Mouse (Mus musculus) cerebellum, postnatal 4 days (tissue): ENCODE measurements at regions not wholly inside any gene's neighbourhood (a gene's known extent, or its start where the extent isn't known, plus 50 kb on each side); places are given as distances from the start of the nearest gene placed in this dataset.

ENCODE experiments used
- DNase-seq, 2 experiments: peaks; one replicate each; pipeline ENCODE4 v3.0.0; 2022; ENCODE audit warnings: low spot score in 2 of 2, mixed read lengths in 1 of 2

DNA sequence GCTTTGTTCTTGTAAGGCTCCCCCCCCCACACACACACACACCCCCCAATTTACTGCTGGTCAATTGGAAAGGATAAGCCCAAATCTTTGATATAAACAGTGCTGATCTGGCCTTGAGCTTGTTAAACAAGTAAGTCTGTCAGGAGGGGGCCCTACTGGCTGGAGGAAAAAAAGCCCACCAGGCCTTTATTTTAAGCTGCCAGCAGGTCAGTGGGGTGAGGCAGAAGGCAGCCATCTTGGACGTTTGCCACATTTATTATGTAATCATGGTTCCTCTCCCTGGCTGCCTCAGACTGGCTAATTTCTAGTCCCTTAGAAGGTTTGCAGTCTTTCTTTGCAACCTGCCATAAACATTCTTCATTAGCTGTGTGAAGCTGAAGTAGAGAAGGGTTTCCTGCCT is 75.9 kb upstream of the Med14 start:
- no peak for DNase-seq

DNA sequence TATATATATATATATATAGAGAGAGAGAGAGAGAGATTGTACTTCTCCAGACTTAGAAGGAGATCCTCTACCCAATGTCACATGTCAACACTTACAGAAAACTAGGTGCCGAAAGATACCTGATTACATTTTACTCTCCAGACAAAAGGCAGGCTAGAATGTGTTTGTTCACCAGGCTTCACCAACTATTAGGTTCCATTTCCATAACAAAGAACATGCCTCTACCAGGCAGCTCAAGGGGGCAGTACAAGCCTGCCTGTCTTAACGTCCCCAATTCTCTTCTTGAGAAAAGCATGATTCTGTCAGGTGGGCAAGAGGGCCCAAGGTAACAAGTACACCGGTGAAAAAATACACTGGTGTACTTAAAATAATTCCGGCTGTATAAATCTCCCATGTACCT is 72.8 kb upstream of the Med14 start:
- DNase-seq, result no peak

DNA sequence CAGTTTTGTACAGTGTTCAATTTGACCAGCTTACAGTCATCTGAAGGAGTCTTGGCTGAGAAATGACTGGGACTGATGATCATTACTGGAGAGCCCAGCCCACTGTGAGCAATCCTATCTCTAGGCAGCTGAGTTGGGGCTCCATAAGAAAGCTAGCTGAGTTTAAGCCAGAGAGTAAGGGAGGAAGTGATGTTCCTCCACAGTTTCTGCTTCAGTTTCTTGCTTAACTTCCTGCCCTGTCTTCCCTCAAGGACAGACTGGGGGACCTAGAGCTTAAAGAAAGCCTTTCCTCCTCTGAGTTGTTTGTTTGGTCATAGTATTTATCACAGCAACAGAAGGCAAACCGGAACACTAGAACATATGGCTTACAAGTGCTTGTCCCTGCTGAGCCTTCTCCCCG is 70.8 kb upstream of the Med14 start:
- no peak for DNase-seq

DNA sequence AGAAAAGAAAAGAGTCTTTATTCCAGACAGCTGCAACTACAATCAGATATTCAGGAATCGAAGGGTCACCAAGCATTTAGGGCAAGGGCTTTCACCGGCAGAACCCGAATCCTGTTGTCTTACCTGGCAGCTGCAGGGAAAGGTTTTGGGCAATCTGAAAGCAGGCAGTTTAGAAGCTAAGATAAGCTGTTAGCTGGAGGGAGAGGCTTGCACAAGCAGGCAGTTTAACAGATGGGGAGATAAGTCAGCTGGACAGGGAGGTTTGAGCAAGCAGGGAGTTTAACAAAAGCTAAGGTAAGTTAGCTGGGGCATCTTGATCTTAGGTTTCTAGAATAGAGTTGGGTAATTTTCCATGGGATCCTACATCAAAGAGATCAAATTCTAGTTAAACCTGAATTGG is 67.3 kb upstream of the Med14 start:
- no peak for DNase-seq

DNA sequence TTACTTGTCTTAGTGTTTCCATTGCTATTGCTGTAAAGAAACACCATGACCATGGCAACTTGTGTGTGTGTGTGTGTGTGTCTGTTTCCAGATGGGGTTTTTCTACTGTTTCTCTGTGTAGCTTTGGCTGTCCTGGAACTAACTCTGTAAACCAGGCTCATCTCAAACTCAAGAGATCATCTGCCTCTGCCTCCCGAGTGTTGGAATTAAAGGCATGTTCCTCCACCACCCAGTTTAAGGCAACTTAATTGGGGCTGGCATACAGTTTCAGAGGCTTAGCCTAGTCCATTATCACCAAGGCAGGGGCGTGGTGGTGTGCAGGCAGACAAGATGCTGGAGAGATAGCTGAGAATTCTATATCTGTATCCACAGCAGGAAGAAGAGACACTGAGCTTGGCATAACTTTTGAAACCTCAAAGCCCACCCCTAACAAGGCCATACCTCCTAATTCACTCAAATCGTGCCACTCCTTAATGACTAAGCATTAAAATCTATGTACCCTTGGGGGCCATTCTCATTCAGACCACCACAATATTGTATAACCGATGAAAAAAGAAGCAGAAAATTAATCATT is 65.5 kb upstream of the Med14 start:
- DNase-seq, result no peak

DNA sequence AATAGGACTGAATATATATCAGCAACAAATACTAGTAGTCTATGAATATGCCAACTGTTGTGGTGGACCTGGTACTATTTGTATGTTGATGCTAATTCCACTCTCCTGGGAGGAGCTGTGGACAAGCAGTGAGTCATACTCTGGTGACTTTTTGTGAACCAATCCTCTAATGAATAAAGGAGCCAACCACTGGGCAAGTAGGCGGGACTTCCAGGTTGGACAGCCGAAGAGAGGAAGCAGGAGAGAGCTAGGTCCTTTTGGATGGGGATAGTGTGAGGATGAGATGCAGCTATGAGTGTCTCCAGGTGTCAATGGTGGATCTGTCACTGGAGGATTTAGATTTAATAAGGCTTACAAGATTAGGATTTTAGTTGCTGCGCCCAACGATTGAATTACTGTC is 64.8 kb upstream of the Med14 start:
- DNase-seq, result no peak

DNA sequence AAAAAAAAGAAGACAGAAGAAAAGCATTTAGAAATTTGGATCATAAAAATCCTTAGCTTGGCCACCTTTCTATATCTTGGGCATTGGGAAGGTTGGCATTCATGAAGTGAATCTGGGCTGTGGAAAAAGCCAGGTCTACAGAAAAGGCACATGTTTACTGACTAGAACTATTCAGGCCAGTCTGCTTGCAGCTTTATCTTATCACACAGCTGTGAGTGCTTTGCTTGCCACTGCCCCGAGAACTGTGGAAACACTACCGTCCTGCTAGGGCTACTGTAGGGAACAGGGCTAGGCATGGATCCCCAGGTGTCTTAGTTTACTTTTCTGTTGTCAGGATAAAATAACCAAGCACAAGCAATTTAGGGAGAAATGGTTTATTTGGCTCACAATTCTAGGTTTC is 63.4 kb upstream of the Med14 start:
- no peak for DNase-seq

DNA sequence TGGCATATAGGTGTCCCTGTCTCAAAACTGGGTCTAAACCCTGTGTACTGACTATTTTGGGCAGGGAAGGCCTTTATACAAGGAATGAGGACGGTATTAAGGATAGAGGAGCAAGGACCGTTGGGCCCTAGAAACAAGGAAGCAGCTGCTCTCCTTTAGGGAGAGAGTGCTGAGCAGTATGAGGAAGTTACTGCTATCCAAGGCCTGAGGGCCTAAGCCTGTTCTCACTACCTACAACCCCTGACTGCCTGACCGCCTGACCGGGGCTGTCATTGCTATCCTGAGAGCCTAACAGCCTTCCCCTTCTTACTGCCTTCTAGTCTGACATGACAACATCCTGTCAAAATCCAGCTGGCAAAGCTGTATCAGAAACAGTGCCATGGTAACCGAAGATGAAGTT is 62.6 kb upstream of the Med14 start:
- no peak for DNase-seq

DNA sequence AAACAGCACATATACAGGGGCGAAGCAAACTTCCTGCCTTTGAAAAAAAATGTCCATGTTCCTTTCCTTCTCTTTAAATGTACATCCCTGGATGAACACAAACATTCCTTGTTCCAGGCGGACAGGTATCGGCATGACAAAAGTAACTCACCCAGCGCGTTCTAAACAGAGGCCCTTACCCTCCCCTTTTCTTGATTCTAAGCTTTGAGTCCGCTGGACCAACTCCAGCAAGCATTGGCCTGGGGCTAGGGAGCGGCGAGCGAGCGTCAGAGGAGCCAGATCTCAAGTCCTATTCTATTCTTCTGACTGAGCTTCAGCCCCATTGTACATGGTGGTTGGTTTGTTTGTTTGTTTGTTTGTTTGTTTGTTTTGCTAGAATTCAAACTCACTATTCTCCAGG is 60.9 kb upstream of the Med14 start:
- no peak for DNase-seq

DNA sequence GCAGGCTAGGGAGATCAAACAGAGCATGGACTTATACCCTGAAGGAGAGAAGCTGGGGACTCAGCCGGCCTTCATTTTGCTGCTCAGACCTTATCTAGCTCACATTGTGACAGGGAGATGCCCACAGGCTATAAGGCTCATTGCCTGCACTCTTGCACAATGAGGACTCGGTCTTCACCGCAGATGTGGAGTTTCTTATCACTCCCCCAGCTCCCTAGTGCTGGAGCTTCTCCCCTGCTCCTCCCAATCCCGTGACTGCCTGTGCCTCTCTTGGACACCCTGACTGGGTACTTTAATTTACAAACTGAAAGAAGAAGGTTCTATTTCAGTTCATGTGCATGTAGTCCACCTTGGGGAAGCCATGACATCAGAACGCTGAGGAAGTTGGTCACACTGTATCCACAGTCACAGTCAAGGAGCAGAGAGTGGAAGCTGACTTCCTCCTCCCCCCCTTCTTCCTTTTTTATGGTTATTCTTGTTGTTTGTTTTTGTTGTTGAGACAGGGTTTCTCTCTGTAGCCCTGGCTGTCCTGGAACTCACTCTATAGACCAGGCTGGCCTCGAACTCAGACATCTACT is 51.3 kb upstream of the Med14 start:
- DNase-seq, result no peak
